Mouse (Mus musculus): ENCODE data around the gene Scn10a. TPM values are rescaled to one million over a fixed set of nuclear protein-coding genes. Genes with fewer than 3 reads are reported as not detected.

Scn10a gene
- total and polyA plus RNA-seq, 2 experiments from 2014 or later: 0.05 TPM; not detected in 1

DNA sequence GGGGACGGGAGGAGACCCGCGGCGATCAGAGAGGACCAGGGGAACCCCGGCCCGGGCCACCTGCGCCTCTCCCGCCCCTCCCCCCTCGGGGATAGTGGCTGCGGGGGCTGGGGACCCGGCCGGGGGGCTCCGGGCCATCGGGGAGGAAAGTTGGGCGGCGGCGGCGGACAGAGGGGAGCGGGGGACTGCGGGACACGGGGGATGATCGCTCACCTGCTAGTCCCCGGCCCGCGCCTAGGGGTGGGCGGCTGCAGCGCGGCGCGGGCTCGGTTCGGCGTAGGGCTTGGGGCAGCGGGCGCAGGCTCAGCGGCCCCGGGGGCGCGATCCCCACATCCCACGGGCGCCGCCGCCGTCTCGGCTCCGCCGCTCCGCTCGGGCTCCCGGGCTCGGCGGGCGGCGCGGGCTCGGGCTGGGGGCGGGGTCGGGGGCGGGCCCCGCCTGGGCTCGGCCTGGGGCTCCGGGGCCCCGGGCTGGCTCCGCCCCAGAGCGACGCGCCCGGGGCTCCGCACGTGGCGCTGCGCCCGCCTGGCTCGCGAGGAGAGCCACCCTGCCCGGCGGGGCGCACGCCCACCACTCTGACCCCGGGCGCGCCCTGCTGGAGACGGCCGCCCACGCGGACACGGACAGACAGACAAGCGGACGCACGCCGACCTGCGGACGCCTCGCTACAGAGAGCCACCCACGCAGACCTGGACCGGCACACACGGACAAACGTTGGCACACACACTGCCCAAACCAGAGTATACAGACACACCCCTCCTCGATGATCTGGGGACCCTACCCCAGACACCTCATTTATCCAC is 140.3 kb downstream of the Scn10a start, which contains the start of gene Scn5a:
Gene Scn5a (minus strand): TSS at position 381 of the 803 bp plus-strand sequence.
- no peak for DNase-seq (ENCODE audit: low spot score)

DNA sequence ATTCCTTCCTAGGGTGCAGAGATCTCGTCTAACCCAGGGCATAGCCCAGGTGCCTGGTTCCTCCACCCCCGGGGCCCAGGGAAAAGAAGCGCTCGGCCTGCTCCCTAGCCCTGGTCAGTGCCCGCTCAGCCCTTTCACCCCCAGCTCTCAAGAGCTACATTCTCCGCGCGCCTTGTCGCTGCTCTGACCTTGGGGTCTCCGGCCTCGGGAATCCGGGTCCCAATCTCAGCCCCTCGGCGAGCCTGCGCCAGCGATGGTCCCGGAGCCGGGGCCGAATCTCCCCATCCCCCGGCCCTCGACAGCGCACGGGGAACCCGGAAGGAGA is 140.8 kb downstream of the Scn10a start:
- Histone ChIP-seq H3K4me3 (ENCODE audit: low read length) (peak overlapping the region; percentile 42), H3K27me3 (ENCODE audit: insufficient read depth, low read length) (peaks cover 67% of the 10 kb centered on the region), H3K9ac (replicated peaks; ENCODE audit: low read length) (peak overlapping the region; percentile 45), H3K36me3 (ENCODE audit: insufficient read depth, low read length) (no peaks in the 10 kb centered on the region), H3K9me3 (ENCODE audit: low read length) (no peaks in the 10 kb centered on the region), H3K4me1 (ENCODE audit: insufficient read depth, low read length) (no peaks in the 10 kb centered on the region), H3K4me2 (ENCODE audit: low read depth, low read length) (peak overlapping the region; percentile 76), H3K27ac (no peak overlapping the region)
- TF ChIP-seq CTCF (IDR thresholded peaks at IDR 0.05; ENCODE audit: low read depth): no peak
- WGBS: 1% methylated on average over 21 of the region's 24 CpGs
- ATAC-seq: no peak
- no peak for DNase-seq (ENCODE audit: low spot score)

More for the DNA sequence above, 140.3 kb downstream of the Scn10a start, which contains the start of gene Scn5a:
- Histone ChIP-seq H3K4me1 (ENCODE audit: insufficient read depth, low read length) (no peaks in the 10 kb centered on the region), H3K9ac (replicated peaks; ENCODE audit: low read length) (peak within 1 kb of the TSS; percentile 45), H3K27me3 (ENCODE audit: insufficient read depth, low read length) (peaks cover 61% of the 10 kb centered on the region), H3K4me3 (ENCODE audit: low read length) (peak within 1 kb of the TSS; percentile 42), H3K9me3 (ENCODE audit: low read length) (no peaks in the 10 kb centered on the region), H3K27ac (no peak within 1 kb of the TSS), H3K36me3 (ENCODE audit: insufficient read depth, low read length) (no peaks in the 10 kb centered on the region), H3K4me2 (ENCODE audit: low read depth, low read length) (peak within 1 kb of the TSS; percentile 76)
- TF ChIP-seq CTCF (IDR thresholded peaks at IDR 0.05; ENCODE audit: low read depth): no peak
- ATAC-seq: peak; percentile 39
- WGBS: 2% methylated on average over 45 of the region's 99 CpGs

DNA sequence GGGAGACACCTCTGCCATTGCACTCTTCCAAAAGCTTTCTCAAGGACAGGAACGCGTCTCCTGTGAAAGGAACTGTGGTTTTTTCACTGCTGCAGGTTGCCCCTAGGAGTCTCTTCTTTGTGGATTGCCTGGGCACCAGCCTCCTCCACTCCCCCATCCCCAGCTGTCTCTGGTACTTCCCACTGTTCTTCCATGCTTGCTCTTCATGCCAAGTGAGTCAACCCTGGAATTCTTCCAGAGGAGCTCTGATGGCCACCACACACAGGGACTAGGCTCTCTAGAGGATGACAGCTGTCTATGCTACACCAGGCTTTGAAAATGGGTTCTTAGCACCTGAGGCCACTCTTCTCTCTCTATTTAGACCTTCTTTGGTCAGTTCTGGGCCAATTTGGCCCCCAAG is 142.1 kb downstream of the Scn10a start:
- ATAC-seq: no peak
- Histone ChIP-seq H3K36me3 (ENCODE audit: insufficient read depth, low read length) (no peaks in the 10 kb centered on the region), H3K27me3 (ENCODE audit: insufficient read depth, low read length) (peaks cover 64% of the 10 kb centered on the region), H3K27ac (no peak overlapping the region), H3K9me3 (ENCODE audit: low read length) (no peaks in the 10 kb centered on the region), H3K9ac (replicated peaks; ENCODE audit: low read length) (no peak overlapping the region), H3K4me3 (ENCODE audit: low read length) (no peak overlapping the region), H3K4me1 (ENCODE audit: insufficient read depth, low read length) (no peaks in the 10 kb centered on the region), H3K4me2 (ENCODE audit: low read depth, low read length) (no peak overlapping the region)
- no peak for TF ChIP-seq CTCF (IDR thresholded peaks at IDR 0.05; ENCODE audit: low read depth)
- no peak for DNase-seq (ENCODE audit: low spot score)
- 83% methylated on average over 2 of the region's 2 CpGs for WGBS

DNA sequence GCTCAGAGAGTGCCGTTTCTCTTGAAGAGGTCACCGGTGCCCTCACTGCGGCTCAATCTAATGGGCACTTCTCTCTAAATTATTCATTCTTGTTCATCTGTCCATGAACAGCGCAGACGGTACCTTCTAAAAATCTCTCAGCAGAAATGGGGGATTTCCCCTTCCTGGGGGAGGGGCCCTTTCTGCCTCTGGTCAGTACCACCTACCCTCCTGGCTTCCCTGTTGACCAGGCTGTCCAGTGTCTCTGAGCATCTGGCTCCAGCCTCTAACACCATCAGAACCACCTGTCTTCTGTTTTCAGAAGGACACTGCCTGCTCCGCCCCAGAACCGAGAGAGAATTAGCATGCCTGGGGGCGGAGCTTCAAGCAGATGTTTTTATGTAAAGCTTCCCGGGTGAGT is 143.4 kb downstream of the Scn10a start:
- ATAC-seq: no peak
- Histone ChIP-seq H3K27ac (no peak overlapping the region), H3K4me3 (ENCODE audit: low read length) (no peak overlapping the region), H3K4me1 (ENCODE audit: insufficient read depth, low read length) (peaks cover 11% of the 10 kb centered on the region), H3K9me3 (ENCODE audit: low read length) (no peaks in the 10 kb centered on the region), H3K4me2 (ENCODE audit: low read depth, low read length) (no peak overlapping the region), H3K9ac (replicated peaks; ENCODE audit: low read length) (no peak overlapping the region), H3K36me3 (ENCODE audit: insufficient read depth, low read length) (no peaks in the 10 kb centered on the region), H3K27me3 (ENCODE audit: insufficient read depth, low read length) (peaks cover 65% of the 10 kb centered on the region)
- no peak for DNase-seq (ENCODE audit: low spot score)
- 49% methylated on average over 9 of the region's 9 CpGs for WGBS
- TF ChIP-seq CTCF (IDR thresholded peaks at IDR 0.05; ENCODE audit: low read depth): no peak

DNA sequence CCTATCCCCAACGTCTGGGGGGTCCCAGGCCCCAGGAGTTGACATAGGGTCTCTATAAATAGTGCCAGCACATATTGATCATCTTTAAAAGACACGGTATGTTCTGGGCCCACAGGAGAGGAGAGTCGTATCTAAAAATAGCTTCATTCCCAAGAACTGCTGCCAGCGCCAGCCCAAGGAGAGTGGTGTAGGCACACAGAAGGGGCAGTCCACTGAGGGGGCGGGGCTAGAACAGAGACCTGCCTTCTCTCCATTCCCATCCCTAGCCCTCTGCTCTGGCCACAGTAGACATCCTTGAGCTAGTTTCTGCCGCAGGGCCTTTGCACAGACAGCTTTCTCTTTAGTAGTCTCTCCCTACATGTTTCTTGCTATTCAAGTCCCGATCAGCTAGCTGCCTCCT is 144.8 kb downstream of the Scn10a start:
- H3K36me3 ChIP-seq (ENCODE audit: insufficient read depth, low read length): no peaks in the 10 kb centered on the region
- DNase-seq (ENCODE audit: low spot score): no peak
- no peak overlapping the region for H3K9ac ChIP-seq (replicated peaks; ENCODE audit: low read length)
- WGBS: 68% methylated on average over 7 of the region's 7 CpGs
- no peaks in the 10 kb centered on the region for H3K9me3 ChIP-seq (ENCODE audit: low read length)
- no peak overlapping the region for H3K4me2 ChIP-seq (ENCODE audit: low read depth, low read length)
- no peak overlapping the region for H3K4me3 ChIP-seq (ENCODE audit: low read length)
- H3K4me1 ChIP-seq (ENCODE audit: insufficient read depth, low read length): peaks cover 11% of the 10 kb centered on the region
- no peak overlapping the region for H3K27ac ChIP-seq
- TF ChIP-seq CTCF (IDR thresholded peaks at IDR 0.05; ENCODE audit: low read depth): no peak
- peaks cover 68% of the 10 kb centered on the region for H3K27me3 ChIP-seq (ENCODE audit: insufficient read depth, low read length)
- no peak for ATAC-seq

DNA sequence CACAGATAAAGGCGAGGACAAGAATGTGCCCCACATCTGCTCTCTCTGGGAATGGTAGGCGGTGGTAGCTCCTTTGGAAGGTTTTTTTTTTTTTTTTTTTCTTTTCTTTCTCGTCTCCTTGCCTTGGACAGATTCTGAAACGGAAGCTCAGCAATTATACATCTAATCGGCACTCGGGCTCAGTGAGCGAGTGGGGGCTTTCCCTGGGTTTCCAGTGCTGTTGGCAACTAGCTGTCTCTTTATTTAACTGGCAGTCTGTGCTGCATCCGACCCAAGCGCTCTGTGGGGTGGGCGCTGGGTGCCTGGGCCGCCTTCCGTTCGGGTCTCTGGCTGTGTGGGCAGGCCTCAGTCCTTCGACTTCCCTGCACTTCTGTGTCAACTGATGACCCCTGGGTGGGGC is 146.1 kb downstream of the Scn10a start:
- Histone ChIP-seq H3K9ac (replicated peaks; ENCODE audit: low read length) (no peak overlapping the region), H3K4me1 (ENCODE audit: insufficient read depth, low read length) (peaks cover 11% of the 10 kb centered on the region), H3K27me3 (ENCODE audit: insufficient read depth, low read length) (peaks cover 66% of the 10 kb centered on the region), H3K9me3 (ENCODE audit: low read length) (no peaks in the 10 kb centered on the region), H3K27ac (no peak overlapping the region), H3K4me3 (ENCODE audit: low read length) (no peak overlapping the region), H3K36me3 (ENCODE audit: insufficient read depth, low read length) (no peaks in the 10 kb centered on the region), H3K4me2 (ENCODE audit: low read depth, low read length) (no peak overlapping the region)
- DNase-seq (ENCODE audit: low spot score): no peak
- 43% methylated on average over 14 of the region's 14 CpGs for WGBS
- no peak for TF ChIP-seq CTCF (IDR thresholded peaks at IDR 0.05; ENCODE audit: low read depth)
- ATAC-seq: no peak

DNA sequence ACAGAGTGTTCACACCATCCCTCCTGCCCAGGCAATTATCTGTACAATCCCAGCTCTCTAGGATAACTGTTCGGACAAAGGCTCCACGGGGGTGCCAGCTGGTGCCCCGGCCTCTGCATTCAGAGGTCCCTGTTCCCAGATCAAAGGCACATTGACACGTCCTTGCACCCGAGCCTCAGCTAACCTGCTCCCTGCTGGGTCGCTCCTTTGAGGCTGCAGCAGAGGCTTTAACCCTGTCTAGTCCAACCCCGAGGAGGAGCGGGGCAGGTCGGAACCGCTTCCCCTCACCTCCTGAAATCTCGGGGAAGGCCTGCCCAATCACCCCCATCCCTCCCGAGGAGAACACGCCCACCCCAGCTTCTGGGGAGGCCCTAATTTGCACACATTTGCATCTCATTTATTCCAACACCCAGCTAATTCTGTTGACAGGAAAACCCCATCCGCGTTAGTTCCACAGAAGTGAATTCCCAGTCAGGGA is 147.7 kb downstream of the Scn10a start:
- Histone ChIP-seq H3K4me2 (ENCODE audit: low read depth, low read length) (peak overlapping the region; percentile 27), H3K27me3 (ENCODE audit: insufficient read depth, low read length) (peaks cover 67% of the 10 kb centered on the region), H3K36me3 (ENCODE audit: insufficient read depth, low read length) (no peaks in the 10 kb centered on the region), H3K27ac (no peak overlapping the region), H3K4me3 (ENCODE audit: low read length) (no peak overlapping the region), H3K9ac (replicated peaks; ENCODE audit: low read length) (no peak overlapping the region), H3K9me3 (ENCODE audit: low read length) (no peaks in the 10 kb centered on the region), H3K4me1 (ENCODE audit: insufficient read depth, low read length) (peaks cover 11% of the 10 kb centered on the region)
- no peak for ATAC-seq
- no peak for DNase-seq (ENCODE audit: low spot score)
- TF ChIP-seq CTCF (IDR thresholded peaks at IDR 0.05; ENCODE audit: low read depth): no peak
- WGBS: 3% methylated on average over 15 of the region's 15 CpGs

Data from hindbrain, postnatal 0 days (tissue).